Mouse (Mus musculus) NIH3T3 (cell line): ENCODE data around the gene Inca1.
A peak's percentile ranks its signal among the peaks of the same experiment; 100 is the strongest.

Experiments used
- DNase-seq: peaks from one replicate; pipeline ENCODE4 v3.0.0-alpha.2; 2012; ENCODE audit warnings: low read depth

Gene Inca1

GRCm38 (mm10) chr11:70701984-70702733 lies 2.2 kb upstream of the Inca1 start:
- no peak for DNase-seq

GRCm38 (mm10) chr11:70701221-70701955 lies 1.4 kb upstream of the Inca1 start:
- peak; percentile 25 for DNase-seq

DNA sequence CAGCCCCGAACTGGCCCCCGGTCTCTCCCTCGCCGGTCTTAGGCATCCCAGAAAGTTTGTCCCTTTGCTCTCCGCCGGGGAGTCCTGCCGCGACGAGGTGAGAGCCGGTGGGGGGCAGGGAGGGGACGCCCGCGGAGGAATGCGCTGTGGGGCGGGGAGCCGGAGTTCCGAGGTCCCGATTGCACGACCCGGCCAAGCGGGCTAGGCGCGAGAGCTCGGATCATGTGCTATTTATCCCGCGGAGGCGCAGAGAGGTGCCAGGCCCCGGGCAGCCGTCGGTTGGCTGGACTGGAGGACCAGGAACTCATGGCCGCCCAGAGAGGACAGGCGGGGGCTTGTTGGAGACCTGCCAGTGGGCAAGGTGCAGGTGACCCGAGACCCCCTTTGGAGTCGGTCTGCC lies 658 bp upstream of the Inca1 start:
- peak; percentile 70 for DNase-seq

GRCm38 (mm10) chr11:70699051-70699450 lies 904 bp downstream of the Inca1 start:
- DNase-seq, result no peak

- DNase-seq, result peak; percentile 38
Observed at GRCm38 (mm10) chr11:70697376-70697775, 2.6 kb downstream of the Inca1 start.

DNA sequence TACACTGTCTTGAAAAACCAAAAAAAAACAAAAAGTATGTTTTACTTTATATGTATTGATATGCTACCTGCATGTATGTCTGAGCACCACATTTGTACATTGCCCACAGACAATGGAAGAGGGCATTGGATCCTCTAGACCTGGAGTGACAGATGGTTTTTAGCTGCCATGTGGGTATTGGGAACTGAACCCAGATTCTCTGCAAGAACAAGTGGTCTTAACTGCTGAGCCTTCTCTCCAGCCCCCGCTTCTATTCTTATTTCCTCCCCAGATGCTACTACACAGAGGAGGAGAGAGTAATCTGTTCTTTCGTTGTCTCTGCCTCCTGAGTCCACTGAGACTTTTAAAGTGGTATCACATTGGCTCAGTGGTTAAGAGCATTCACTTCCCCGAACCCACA lies 6.5 kb downstream of the Inca1 start:
- no peak for DNase-seq

- DNase-seq, result peak; percentile 75
Observed at GRCm38 (mm10) chr11:70689578-70689977, 10.4 kb downstream of the Inca1 start.

DNA sequence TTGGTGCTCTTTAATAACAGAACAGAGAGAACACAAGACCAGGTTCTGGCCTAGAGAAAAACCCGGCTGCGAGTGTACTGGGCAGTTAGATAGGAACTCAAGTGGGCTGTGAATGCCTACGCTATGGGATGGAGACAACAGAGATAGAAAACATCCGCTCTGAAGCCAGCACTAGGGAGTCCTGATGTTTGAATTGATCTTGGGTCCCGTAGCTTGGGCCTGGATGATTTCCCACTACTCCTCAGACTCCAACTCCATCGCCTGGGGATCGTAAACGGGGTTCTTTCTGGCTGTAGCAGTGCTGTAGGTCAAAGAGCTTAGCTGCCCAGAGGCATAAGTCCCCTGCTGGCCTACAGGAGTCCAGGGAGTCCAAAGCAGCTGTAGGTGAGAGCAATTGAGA lies 11.6 kb downstream of the Inca1 start:
- no peak for DNase-seq

- DNase-seq, result peak; percentile 90
Observed at GRCm38 (mm10) chr11:70687601-70688199, 12.3 kb downstream of the Inca1 start, which contains the start of gene Camta2. TSS of gene Camta2 (minus strand) at chr11:70688105.

- peak; percentile 43 for DNase-seq
Observed at GRCm38 (mm10) chr11:70686901-70687566, 12.9 kb downstream of the Inca1 start.

DNA sequence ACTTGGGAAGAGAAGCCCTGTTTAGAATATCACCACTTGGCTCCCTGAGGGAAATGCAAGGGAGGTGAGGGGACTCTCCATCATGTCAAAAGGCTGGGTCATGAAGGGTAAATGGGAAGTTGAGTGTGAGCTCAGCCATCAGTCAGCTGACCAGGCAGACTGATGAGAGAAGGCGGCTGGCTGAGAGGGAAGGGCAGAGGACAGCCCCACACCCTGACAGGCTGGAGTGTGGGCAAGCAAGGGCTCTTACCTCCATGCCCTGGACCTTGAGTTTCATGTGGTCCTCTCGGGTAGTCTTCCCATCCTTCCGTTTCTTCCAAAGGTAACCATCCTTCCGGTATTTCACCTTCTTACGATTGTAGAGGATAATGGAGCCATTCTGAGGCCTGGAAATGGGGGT lies 16.3 kb downstream of the Inca1 start:
- no peak for DNase-seq

- DNase-seq, result peak; percentile 72
Observed at GRCm38 (mm10) chr11:70681897-70682581, 17.9 kb downstream of the Inca1 start.

DNA sequence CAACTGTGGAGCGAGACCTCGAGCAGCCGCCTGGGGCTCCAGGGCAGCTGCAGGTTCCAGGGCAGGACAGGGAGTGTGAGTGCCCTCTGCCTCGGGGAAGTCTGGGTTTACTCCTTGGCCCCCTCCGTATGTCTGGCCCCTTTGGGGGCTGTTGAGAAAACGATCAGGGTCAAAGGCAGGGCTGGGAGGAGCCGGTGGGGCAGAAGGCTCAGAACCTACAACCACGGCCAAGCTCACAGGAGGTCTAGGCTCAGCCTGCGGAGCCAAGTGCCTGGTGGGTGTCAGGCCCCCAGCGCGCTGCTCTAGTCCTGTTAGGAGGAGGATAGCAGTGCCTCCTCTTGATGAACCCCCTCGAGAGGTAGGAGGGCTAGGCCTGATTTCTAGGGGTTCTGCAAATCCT lies 18.8 kb downstream of the Inca1 start:
- no peak for DNase-seq

- DNase-seq, result no peak
Observed at GRCm38 (mm10) chr11:70679894-70680293, 20.1 kb downstream of the Inca1 start.

DNA sequence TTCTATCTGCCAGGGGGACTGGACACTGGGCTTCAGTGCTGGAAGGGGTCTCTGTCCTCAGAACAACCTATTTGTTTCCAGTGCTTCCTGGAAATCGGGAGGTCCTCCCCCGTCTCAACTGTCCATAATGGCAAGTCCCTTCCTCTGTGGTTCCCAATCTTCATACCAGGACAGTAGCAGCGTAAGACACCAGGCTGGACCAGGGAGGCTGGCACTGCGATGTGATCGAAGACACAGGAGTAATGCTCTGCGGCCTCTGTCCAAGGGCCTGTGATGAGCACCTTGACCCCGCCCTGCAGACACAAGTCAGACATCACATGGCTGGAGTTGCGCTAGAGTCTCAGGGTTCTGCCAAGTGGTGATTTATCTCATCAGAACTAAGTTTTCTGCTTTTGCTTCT lies 20.6 kb downstream of the Inca1 start:
- DNase-seq, result no peak

GRCm38 (mm10) chr11:70678576-70678975 lies 21.4 kb downstream of the Inca1 start:
- DNase-seq, result no peak

DNA sequence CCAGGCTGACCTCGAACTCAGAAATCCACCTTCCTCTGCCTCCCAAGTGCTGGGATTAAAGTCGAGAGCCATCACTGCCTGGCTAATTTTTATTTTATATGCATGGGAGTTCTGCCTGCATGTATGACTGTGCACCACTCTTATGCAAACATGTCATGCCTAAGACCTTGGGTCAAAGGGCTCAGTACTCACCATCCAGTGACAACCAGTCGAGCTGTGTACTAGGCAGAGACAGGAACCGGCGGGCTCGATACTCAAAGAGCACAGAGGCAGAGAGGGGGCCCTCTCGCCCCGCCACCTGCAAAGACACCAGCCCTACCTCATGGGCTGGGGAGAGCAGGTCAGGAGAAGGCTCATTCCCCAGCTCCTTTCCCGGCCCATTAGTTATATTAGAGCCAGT lies 21.9 kb downstream of the Inca1 start:
- DNase-seq, result no peak

DNA sequence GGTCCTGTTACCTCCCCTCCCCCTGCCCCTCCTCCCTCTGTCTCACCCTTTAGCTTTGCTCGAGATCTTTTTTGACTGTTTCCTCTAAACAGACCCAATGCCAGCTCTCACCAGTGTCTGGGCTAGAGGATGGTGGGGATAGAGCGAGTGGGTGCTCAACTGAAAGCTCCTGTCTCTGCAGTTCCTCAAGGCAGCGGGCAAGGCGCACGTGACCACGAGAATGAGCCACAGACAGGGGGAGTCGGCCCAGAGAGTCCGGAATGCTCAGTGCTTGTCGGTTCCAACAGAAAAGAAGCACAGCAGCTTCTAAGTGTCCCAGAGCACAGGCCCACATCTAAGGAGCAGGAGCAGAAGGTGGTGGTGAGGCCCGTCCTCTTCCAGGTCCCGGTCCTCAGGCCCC lies 25.5 kb downstream of the Inca1 start:
- DNase-seq, result no peak

DNA sequence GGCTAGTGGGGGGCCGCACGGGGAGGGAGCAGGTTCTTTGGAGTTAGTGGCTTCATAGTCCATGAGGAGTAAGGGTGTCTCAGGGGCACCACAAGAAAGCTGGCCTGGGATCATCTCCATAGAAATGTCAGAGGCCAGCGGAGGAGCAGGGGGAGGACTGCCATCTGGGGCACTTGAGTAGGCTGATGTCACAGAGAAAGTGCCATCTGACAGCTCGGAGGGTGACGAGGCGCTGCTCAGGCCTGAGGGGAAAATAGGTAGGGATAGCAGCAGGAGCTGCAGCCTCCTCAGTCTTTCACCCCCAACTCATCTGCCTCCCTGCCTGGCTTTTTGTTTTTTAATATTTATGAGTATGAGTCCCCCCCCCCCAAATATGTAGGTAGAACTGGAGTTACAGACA lies 25.9 kb downstream of the Inca1 start:
- no peak for DNase-seq

- peak; percentile 66 for DNase-seq
Observed at GRCm38 (mm10) chr11:70671333-70672047, 28.5 kb downstream of the Inca1 start.

- DNase-seq, result peak; percentile 50
Observed at GRCm38 (mm10) chr11:70670483-70670882, 29.5 kb downstream of the Inca1 start.
